26 mouse cellular contexts compared by ENCODE assay signal in genomic region chr4:149688861-149689260, GRCm38 (mm10).
"Had no signal": no experiment of that assay in that cellular context is flagged by ENCODE, and none has a peak within 500 bp of the region (broad histone marks: within the 10 kb centered on the region; RNA-seq: fewer than 3 reads in every experiment).

No protein-coding gene starts in this region.

- H3K4me1 ChIP-seq: intestine, embryonic 15.5 days had no signal

- H3K9me3 ChIP-seq: heart, embryonic 10.5 days; heart, embryonic 12.5 days; hindbrain, embryonic 10.5 days; hindbrain, embryonic 12.5 days; intestine, embryonic 15.5 days; limb, embryonic 10.5 days; limb, embryonic 12.5 days; liver, embryonic 12.5 days had no signal

- DNase-seq: gastrocnemius, adult 2 months; gastrocnemius, postnatal 10 days; gastrocnemius, postnatal 25 days; heart, adult 18-20 months; heart, postnatal 10 days; heart, postnatal 4 days; kidney, adult 2 months; kidney, adult 9 months; kidney, postnatal 10 days; kidney, postnatal 25 days; kidney, postnatal 4 days had no signal

- ATAC-seq: hindbrain, embryonic 16.5 days; inflammation-experienced regulatory T-cells, adult 6 months; intestine, embryonic 15.5 days; intestine, postnatal 0 days; liver, embryonic 12.5 days had no signal

- H3K36me3 ChIP-seq: heart, embryonic 10.5 days; heart, embryonic 12.5 days; hindbrain, embryonic 10.5 days; hindbrain, embryonic 12.5 days; intestine, embryonic 15.5 days; limb, embryonic 10.5 days; limb, embryonic 12.5 days; liver, embryonic 12.5 days had no signal

- H3K27me3 ChIP-seq: hindbrain, embryonic 12.5 days; intestine, embryonic 15.5 days; liver, embryonic 12.5 days had no signal

- H3K27ac ChIP-seq: heart, embryonic 10.5 days; hindbrain, embryonic 10.5 days; hindbrain, embryonic 12.5 days; hindbrain, embryonic 14.5 days; intestine, embryonic 15.5 days; layer of hippocampus, adult 2 months; left cerebral cortex, adult 2 months; limb, embryonic 10.5 days; limb, embryonic 12.5 days; liver, embryonic 12.5 days; liver, embryonic 14.5 days had no signal

- H3K4me2 ChIP-seq: heart, embryonic 12.5 days; hindbrain, embryonic 12.5 days; hindbrain, embryonic 14.5 days; intestine, embryonic 15.5 days; limb, embryonic 12.5 days; liver, embryonic 12.5 days had no signal

- H3K9ac ChIP-seq: heart, embryonic 12.5 days; hindbrain, embryonic 12.5 days; hindbrain, embryonic 14.5 days; intestine, embryonic 15.5 days; limb, embryonic 12.5 days; liver, embryonic 12.5 days; liver, embryonic 14.5 days had no signal

- H3K4me3 ChIP-seq: gastrocnemius, adult 2 months; heart, embryonic 10.5 days; heart, embryonic 12.5 days; hindbrain, embryonic 10.5 days; hindbrain, embryonic 12.5 days; intestine, embryonic 15.5 days; layer of hippocampus, adult 2 months; left cerebral cortex, adult 2 months; limb, embryonic 10.5 days; limb, embryonic 12.5 days; liver, embryonic 12.5 days had no signal
